Mouse (Mus musculus) ovary, postnatal 14 days (tissue): ENCODE measurements around the gene Gstp2.
A peak's percentile ranks its signal among the peaks of the same experiment; 100 is the strongest.
"Not testable (repeated sequence)": the region's sequence is repeated elsewhere in the genome, so short reads cannot be mapped to it uniquely, and the experiment has no call there.

Experiments
- DNase-seq: peaks from one replicate; pipeline ENCODE4 v3.0.0; 2022; ENCODE audit warnings: low spot score

The Gstp2 gene

DNA sequence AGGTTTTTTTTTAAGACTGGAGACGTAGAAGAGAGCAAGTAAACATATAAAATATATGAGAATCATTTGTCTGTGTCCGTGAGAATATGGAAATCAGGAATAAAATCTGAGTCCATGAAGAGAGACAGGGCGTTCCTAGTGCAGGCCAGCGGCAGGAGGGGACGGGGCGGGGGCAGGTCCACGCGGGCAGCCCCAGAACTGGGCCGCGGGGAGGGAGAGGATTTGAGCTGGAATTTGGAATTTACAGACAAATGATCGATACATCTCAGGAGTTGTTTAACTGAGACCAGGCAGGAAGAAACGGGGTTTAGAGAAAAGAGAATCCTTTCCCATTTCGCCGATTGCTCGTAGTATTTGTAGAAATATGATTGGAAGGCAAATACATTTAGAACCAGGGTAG lies 24.5 kb upstream of the Gstp2 start:
- DNase-seq = no peak

DNA sequence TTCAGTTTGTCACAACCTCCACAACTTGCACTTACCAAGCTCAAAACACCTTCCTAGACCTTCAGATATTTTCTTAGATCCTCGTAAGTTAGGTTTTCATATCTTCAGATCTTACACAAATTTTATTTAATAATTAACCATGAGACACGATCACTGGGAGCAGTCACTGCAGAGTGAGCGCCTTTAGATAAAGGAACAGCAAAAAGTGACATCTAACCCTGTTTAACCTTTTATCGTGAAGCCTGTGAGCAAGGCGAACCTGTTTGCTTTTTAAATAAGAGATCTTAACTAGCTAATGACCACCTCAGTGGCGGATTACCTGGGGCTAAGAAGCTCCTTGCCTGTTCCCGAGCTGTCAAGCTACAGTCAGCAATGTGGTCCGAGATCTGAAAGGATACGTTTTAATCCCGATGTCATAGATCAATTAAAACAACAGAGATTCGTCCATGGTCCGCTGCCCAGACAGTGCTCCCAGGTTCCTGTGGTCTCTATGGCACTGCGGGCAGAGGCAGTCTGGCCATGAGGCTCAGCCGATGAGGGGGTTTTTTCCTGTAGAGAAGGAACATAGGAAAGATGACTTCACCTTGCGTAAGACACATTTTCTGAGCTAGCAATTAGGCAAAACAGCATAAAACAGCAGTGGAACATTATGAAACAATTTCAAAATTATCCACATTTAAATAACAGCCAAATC lies 23.0 kb upstream of the Gstp2 start:
- no peak for DNase-seq

DNA sequence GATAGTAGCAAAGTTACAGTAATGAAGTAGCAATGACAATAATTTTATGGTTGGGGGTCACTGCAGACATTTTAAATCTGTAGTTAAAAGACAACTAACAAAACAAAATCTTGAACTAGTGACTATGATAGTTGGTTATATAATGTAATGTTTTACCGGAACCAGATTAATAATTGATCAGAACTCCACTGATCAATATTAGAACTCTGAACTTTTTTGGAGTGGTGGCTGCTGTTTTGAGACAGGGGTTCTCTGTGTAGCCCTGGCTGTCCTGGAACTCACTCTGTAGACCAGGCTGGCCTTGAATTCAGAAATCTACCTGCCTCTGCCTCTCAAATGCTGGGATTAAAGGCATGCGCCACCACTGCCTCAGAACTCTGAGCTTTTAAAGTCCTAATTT lies 22.4 kb upstream of the Gstp2 start:
- not testable (repeated sequence) for DNase-seq

DNA sequence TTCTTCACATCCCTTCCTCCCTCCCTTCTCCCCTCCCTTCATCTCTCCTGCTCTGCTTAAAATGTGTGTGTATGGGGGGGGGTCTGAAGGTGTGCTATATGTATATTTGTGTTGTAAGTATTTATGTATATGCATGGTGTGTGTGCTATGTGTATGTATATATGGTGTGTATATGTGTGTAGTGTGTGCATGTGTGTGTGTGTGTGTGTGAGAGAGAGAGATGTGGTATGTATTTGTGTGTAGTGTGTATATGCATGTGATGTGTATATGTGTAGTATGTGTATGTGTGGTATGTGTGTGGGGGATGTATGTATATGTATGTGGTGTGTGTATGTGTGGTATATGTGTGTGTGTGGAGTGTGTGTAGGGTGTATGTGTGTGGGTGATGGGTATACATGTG lies 21.1 kb upstream of the Gstp2 start:
- DNase-seq = no peak

DNA sequence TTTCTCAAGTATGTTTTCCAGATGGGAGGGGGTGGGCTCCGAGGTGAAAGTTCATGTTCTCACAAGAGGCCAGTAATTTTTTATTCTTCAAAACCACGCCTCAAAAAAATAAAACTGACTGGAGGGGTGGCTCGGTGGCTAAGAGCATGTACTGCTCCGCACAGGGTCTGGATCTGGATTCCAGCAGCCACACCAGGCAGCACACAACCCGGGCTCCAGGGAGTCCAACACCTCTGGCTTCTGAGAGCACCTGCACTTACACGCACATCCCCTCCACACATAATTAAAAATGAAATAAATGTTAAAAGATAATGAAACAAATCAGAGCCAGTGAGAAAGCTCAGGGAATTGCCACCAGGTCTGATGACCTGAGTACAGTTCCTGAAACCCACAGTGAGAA lies 20.5 kb upstream of the Gstp2 start:
- no peak for DNase-seq

DNA sequence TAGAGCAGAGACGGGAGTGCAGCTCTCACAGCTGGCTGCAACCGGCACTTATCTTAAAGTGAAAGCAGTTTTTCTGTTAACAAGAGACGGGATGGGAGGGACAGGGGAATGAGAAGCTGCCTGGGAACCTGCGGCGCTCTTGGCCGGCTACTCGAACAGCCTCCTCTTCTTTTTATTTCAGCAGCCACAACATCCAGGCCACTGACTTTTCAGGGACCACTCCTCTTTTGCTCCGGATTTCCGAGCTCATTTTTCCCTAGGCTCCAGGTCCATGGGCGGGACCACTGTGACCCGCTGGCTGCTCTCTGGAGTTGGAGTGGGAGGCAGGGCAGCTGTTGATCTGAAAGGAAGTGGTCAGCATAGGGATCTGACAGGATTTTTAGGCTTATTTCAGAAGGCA lies 18.7 kb upstream of the Gstp2 start:
- DNase-seq = not testable (repeated sequence)

DNA sequence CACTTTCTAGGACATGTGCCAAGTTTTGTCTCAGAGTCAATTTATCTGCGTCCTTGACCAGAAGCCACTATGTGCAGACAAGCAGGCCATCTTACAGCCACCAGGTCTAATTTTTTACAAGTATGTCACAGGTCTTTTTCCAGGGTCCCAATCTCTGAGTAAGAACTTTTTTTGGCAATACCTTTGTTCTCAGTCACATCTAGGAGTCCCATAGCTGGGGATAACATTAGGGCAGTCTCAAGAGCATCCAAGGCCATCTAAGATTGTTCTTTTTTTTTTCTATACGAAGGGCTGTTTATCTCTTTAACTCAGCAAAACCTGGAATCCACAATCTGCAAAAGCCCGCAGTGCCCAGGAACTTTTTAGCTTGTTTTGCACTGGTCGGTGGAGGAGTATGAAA lies 17.5 kb upstream of the Gstp2 start:
- not testable (repeated sequence) for DNase-seq

DNA sequence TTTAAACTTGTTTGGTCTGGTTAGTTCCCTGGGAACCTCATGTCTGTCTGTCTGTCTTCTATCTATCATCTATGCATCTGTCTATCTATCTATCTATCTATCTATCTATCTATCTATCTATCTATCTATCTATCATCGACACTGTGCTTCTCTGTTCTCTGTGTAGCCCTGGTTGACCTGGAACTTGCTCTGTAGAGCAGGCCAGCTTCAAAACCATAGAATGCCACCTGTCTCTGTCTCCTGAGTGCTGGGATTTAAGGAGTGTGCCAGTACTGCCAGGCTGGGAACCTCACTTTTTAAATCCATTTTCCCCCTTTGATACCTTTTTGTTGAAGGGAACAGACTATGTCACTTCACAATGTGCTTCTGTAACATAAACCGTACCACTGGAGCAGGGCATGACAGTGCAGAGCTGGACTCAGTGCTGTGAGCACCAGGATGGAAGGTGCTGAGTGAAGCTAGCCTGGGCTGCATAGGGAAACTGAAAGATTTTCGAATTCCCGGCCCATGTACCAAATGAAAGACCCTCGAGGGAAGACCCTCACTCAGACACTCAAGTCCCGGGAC lies 15.2 kb upstream of the Gstp2 start:
- DNase-seq = no peak

DNA sequence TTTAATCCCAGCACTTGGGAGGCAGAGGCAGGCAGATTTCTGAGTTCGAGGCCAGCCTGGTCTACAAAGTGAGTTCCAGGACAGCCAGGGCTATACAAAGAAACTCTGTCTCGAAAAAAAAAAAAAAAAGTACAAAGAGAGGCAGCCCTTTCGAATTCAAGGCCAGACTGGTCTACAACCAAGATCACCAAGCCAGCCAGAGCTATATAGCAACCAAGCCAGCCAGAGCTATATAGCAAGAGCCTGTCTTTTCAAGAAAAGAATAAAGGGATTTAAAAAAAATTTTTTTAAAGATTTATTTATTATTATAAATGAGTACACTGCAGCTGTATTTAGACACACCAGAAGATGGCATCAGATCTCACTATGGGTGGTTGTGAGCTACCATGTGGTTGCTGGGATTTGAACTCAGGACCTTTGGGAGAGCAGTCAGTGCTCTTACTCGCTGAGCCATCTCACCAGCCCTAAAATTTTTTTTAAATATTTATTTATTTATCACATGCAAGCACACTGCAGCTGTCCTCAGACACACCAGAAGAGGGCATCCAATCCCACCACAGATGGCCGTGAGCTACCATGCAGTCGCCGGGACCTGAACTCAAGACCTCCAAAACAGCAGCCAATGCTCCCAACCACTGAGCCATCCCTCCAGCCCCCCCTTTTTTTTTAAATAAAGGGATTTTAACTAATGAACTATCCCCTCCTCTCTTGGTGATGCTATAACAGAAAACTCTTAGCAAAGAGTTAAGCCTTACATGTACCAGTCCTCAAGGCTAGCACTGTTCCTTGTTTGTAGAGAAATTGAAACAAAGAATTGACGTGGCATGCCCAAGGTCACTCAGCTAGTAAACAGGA lies 14.4 kb upstream of the Gstp2 start:
- not testable (repeated sequence) for DNase-seq

DNA sequence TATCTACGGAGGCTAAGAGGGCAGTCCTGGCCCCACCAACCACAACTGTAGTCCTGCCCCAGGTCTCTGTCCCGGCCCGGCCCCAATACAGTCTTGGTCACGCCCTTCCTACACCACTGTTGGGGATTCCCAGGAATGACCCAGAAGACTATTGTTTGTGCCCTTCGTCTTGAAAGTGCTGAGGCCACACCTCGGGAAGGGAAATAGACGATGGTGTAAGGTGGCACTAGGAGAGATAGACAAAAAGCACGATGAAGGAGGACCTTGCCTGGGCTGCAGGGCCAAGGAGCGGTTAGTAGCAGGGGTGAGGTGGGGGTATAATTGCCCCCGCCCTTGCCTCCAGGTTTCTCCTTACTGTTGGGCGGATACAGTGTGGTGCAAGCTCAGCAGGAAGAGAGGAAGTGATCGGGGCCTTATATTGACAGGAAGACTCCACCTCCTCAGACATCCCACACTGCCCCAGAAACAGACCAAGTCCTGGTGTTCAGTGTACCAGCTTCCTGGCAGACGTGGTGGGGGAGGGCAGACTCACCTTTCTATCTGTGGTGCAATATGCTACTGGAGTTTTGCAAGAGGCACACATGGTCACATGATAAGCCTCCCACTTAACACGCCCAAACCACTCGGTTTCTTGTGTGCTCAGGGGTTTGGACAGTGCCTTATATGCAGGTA lies 13.4 kb upstream of the Gstp2 start, which contains the start of gene Gstp3:
Gene Gstp3, minus strand, starts transcription at position 501 of the 672 bp plus-strand sequence.
- no peak for DNase-seq

DNA sequence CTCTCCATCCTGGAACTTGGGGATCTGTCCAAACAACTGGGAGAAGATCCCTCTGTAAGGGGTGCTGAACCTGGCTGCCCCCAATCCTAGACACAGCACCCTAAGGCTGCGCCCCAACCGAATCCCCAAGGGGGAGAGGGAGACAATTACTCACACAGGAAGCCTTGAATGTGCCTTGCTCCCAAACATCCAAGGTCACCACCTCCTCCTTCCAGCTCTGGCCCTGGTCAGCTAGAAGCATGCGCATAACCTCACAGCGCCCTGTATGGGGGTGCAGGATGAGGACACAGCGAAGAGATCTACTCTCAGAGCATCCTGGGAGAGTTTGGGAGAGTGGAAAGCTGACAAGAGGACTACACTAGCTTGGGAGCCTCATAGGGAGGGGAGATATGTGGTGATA lies 12.8 kb upstream of the Gstp2 start:
- no peak for DNase-seq

DNA sequence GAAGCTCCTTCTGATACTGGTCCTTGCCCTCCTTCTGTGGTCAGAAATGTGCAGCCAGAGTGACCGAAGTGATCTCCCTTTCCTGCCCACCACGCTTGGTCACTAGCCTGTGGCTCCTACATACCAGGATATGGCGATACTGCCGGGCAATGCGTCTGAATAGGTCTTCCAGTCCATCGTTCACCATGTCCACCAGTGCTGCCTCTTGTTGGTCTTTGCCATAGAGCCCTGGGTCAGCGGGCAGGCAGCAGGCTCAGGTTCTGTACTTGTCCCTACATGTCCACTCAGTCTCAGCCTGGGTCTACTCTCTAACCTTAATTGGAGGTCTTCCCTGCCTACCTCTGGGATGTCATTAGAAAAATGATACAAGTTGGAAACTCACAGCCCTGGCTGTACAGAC lies 12.1 kb upstream of the Gstp2 start:
- no peak for DNase-seq

DNA sequence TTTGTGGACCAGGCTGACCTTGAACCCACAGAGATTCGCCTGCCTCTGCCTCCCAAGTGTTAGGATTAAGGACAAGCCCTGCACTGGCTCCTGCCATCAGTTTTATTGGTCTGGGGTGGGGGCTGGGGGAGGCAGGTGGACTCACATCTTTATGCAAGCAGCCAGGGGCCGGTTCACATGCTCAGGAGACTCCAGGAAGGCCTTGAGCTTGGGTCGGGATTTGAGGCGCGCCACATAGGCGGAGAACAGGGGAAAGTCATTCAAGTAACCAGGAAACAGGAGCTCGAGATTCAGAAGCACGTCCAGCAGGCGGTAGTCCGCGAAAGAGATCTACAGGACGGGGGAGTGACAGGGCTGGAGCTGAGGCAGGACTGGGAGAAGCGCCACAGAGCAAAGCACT lies 11.6 kb upstream of the Gstp2 start:
- no peak for DNase-seq

DNA sequence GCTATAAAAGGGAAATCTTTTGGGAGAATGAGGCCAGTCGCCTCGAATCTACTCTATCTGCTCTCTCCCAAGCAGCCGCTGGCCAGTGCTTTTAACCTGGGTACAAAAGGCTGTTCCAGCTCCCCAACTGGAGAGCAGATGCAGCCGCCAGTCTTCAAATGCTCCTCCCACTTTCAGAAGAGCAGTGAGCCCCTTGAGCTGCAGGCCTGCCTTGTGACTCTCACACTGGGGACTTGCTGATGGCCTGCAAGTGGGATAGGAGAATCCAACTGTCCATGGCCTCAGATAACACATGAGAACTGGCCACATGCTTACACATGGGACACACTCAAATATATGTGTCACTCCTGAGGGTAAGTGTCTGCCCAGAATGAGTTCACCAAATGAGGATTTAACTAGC lies 10.9 kb upstream of the Gstp2 start:
- DNase-seq = no peak

DNA sequence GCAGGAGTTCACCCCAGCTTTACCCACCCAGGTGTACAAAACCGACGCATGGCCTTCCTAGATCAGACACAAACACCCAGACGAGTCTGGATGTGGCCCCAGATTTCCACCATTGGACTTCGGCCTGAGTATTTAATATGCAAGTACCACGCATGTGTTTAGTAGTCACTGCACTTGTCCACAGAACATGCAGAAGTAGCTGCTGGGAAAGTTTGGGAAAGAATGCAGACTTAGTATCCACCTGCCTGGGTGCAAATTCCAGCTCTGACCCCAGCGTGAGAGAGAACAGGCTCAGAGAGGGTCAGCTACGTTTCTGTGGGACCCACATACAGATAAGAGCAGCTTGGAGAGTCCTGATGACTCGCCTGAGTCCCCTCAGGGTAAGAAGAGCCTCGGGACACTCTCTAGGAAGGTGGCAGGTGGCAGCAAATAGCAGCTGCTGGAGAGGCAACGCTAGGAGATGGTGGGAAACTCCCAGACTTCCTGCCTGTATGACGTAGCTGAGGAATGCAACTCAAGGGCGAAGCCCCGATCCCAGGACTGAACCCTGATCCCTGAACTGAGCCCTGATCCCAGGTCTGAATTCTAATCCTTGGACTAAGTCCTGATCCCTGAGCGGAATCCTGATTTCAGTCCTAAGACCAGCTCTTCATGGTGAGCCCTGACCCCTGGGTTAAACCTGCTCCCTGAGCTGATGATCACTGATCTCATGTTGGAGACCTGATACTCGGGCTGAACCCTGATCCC lies 10.3 kb upstream of the Gstp2 start:
- DNase-seq = no peak

DNA sequence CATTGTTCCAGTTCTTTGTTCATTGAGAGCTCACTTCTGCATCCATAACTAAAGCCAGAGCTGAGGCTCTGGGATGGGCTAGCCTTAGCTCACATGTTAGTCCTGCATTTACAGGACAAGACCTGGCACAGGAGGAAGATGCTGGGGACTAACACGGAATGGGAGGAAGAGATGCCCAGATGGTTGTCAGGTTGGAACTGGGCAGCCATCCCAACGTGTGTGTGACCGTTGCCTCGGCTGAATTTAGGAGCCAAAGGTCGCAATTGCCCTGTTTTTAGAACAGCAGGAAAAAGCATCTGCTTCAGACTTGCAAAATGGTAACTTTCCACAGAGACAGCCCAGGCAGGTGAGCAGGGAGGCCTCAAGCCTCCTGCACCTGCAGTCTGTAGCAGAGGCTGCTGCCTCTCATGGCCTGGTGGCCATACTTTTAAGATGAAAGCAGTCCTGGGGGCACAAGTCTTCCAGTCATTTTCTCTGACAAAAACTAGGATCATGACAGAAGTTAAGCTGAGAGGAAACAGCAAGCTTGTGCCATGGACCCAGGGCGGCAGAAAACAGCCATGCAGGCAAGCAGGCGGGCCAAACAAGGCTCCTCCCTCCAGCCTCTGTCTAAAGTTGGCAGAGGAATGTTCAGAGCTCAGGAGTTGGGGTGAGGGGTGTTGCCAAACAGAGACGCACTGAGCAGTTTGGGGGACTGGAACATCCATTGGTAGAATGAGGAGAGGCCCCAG lies 9.6 kb upstream of the Gstp2 start:
- DNase-seq = no peak

DNA sequence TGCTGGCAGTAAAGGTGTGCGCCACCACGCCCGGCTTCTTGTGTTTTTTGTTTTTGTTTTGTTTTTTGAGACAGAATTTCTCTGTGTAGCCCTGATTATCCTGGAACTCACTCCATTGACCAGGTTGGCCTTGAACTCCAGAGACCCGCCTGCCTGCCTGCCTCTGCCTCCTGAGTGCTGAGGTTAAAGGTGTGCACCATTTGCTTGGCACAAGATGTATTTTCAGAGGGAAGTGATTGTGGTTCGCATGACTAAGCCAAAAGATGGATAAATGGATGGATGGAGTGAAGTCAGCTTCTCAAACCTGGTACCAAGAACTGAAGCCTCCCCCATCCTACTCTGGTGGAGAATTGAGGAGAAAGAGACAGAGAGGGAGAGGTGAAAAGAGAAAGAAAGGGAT lies 8.8 kb upstream of the Gstp2 start:
- DNase-seq = no peak

DNA sequence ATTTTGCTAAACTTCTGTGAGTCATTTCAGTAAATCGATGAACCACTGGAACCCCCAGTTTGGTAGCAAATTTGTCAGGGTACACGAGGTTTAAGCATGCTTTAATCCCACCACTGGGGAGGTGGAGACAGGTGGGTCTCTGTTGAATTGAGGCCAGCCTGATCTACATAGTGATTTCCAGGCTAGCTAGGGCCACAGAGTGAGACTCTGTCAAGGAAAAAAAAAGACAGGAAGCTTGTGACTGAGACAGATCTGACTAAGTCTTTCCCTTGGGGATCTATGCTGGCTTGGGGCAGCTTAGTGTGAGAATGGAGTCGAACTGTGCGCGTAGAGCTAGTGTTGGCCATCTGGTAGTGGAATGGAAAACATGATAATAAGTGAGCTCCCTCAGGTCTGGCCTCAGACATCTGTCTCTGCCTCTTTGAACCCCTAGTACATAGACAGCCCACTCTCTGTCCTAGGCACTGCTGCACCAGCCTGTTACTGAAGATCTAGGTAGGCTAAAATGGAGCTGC lies 6.8 kb upstream of the Gstp2 start:
- DNase-seq = no peak

DNA sequence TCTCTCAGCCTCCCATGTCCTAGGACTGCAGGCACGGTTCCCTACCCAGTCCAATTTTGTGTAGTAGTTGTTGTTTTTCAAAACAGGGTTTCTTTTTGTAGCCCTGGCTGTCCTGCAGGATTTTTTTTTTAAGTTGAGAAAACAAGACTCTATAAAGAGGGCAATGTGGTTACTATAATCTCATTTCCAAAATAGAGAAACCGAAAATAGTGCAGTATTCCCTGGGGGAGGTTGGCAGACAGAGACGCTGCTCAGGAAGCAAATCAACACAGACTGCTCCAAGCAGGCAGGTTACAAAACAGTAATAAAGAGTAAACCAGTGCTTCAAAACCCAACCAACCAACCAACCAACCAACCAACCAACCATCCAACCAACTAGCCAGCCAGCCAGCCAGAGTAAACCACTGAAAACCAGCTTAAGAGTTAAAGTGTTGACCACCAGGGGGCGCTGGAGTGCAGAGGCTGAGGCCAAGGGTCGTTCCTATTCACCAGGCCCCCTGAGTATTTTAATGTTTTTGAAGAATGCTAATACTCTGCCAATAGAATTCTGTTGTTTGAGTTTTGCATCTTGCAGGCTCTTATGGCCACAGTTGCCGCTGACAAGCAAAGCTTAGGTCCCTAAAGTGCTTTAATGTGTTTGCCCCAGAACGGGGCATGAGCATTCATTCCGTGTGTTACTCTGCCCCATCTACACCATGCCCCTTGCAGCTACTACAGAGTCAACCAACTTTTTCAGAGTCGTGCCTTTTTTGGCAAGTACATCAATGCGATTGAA lies 6.1 kb upstream of the Gstp2 start:
- DNase-seq = peak; percentile 58

DNA sequence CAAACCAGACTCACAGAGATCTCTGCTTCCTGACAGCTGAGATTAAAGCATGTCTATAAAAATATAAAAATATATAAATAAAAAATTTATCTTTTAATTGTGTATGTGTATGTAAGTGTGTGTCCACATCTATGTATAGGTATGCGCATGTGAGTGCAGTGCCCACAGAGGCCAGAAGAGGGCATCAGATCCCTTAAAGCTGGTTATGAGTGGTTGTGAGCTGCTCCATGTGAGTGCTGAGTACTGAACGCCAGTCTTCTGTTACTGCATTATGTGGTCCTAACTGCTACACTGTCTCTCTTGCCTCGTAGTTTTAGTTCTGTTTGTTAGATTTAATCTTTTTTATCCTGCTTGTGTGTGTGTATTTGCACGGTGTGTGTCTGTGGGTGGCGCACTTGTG lies 5.2 kb upstream of the Gstp2 start:
- no peak for DNase-seq
